ENCODE assay signal across 8 mouse cellular contexts in genomic region chr16:85170826-85171510, GRCm38 (mm10). TPM values are rescaled to one million over a fixed set of nuclear protein-coding genes. Genes with fewer than 3 reads are reported as not detected.
DNase-seq lines count a peak whose midpoint lies in the region; ATAC-seq lines count a peak whose summit lies in the region.
"Had no signal": no experiment of that assay in that cellular context is flagged by ENCODE, and none has a peak within 500 bp of the region (broad histone marks: within the 10 kb centered on the region; RNA-seq: fewer than 3 reads in every experiment).

No protein-coding gene starts in this region.

- no peak overlapping the region for H3K27ac ChIP-seq in embryonic facial prominence, embryonic 15.5 days (replicated peaks)
- peak overlapping the region; percentile 52; the same call in 1 of the 2 replicates for H3K27ac ChIP-seq in hindbrain, embryonic 14.5 days
- H3K27ac ChIP-seq: liver, embryonic 12.5 days had no signal

- peak overlapping the region; percentile 13 for H3K4me3 ChIP-seq in embryonic facial prominence, embryonic 15.5 days (replicated peaks)
- peak overlapping the region; percentile 97 for H3K4me3 ChIP-seq in hindbrain, embryonic 14.5 days (replicated peaks; ENCODE audit: low read length)

- intact Hi-C loops in left cerebral cortex, postnatal 25 days (cut with DNase I) = loop anchor here (5.0 to 10.0 kb wide), 2 partner anchors 176 to 314 kb away; no protein-coding TSS in a partner anchor
- intact Hi-C loops in left cerebral cortex, postnatal 14 days (cut with DNase I) = loop anchor here (5.0 kb wide), 3 partner anchors 84 to 506 kb away; no protein-coding TSS in a partner anchor

- H3K4me2 ChIP-seq in embryonic facial prominence, embryonic 15.5 days (replicated peaks) = peak overlapping the region; percentile 36
- peak overlapping the region; percentile 56 for H3K4me2 ChIP-seq in hindbrain, embryonic 14.5 days (replicated peaks)

- no peaks in the 10 kb centered on the region for H3K9me3 ChIP-seq in embryonic facial prominence, embryonic 15.5 days (replicated peaks)
- H3K9me3 ChIP-seq in hindbrain, embryonic 14.5 days (ENCODE audit: control insufficient read depth, low read length) = no peaks in the 10 kb centered on the region
- H3K9me3 ChIP-seq: liver, embryonic 12.5 days had no signal

- 0 out of 2 replicates have a peak, but pooled peaks cover 2% of the 10 kb centered on the region for H3K36me3 ChIP-seq in embryonic facial prominence, embryonic 15.5 days
- H3K36me3 ChIP-seq in hindbrain, embryonic 14.5 days (replicated peaks; ENCODE audit: control insufficient read depth, insufficient read depth) = peaks cover 10% of the 10 kb centered on the region
- H3K36me3 ChIP-seq: liver, embryonic 12.5 days had no signal

- peaks cover 27% of the 10 kb centered on the region for H3K4me1 ChIP-seq in embryonic facial prominence, embryonic 15.5 days
- H3K4me1 ChIP-seq in hindbrain, embryonic 14.5 days (replicated peaks; ENCODE audit: control insufficient read depth, insufficient read depth, low read length) = peaks cover 36% of the 10 kb centered on the region

- H3K27me3 ChIP-seq in embryonic facial prominence, embryonic 15.5 days = no peaks in the 10 kb centered on the region
- H3K27me3 ChIP-seq in hindbrain, embryonic 14.5 days (ENCODE audit: control insufficient read depth, insufficient read depth, low read length) = no peaks in the 10 kb centered on the region

- H3K9ac ChIP-seq in embryonic facial prominence, embryonic 15.5 days = no peak overlapping the region
- peak overlapping the region; percentile 66 for H3K9ac ChIP-seq in hindbrain, embryonic 14.5 days
- H3K9ac ChIP-seq: liver, embryonic 12.5 days had no signal

- peak; percentile 34 to 45 for DNase-seq in left cerebral cortex, postnatal 25 days (ENCODE audit: low spot score in 2 of 2)
- no peak for DNase-seq in left cerebral cortex, postnatal 14 days (ENCODE audit: low spot score in 2 of 2)
- DNase-seq in hindbrain, embryonic 14.5 days (ENCODE audit: low spot score) = no peak
- DNase-seq in retina, embryonic 14.5 days (ENCODE audit: low spot score) = peak; percentile 49
- no peak for DNase-seq in liver
- no peak for DNase-seq in layer of hippocampus, postnatal 36 days

- no peak for ATAC-seq in embryonic facial prominence, embryonic 15.5 days (ENCODE audit: insufficient number of reproducible peaks, low FRiP score, low TSS enrichment, low read depth)
- no peak for ATAC-seq in hindbrain, embryonic 14.5 days (ENCODE audit: low FRiP score)
- ATAC-seq: liver, embryonic 12.5 days had no signal

- 39% methylated on average over 19 of the region's 19 CpGs for WGBS in embryonic facial prominence, embryonic 15.5 days
- 37% methylated on average over 19 of the region's 19 CpGs for WGBS in hindbrain, embryonic 14.5 days

RNA-seq across cellular contexts. Expression of gene App, which starts 2.6 kb away (rescaled TPM):
- total RNA-seq in left cerebral cortex, postnatal 25 days (2021) = 1,000 to 10,000 TPM; 1,358 to 1,417 TPM
- total RNA-seq in left cerebral cortex, postnatal 14 days (2021) = 1,000 to 10,000 TPM; 1,293 to 1,298 TPM
- polyA plus RNA-seq in embryonic facial prominence, embryonic 15.5 days (2015; fragmentation: Nextera tagmentation; extraction: Ambion mirVana) = 233 and 261 TPM in 2 replicates
- polyA plus RNA-seq in hindbrain, embryonic 14.5 days (2014; fragmentation: Nextera tagmentation; extraction: Ambion mirVana) = 430 and 468 TPM in 2 replicates
- 1,000 to 10,000 TPM; 1,157 to 1,249 TPM for total RNA-seq in layer of hippocampus, postnatal 36 days (2021)

Comparison
In these comparisons a context has a peak if more than half of its experiments do, and no peak if none do; other contexts are left out.
1. DNase-seq: peak in left cerebral cortex, postnatal 25 days (2 of 2) and retina, embryonic 14.5 days (single experiment); none in left cerebral cortex, postnatal 14 days (0 of 2), hindbrain, embryonic 14.5 days (single experiment), liver (single experiment) and layer of hippocampus, postnatal 36 days (0 of 2).